Mouse (Mus musculus): ENCODE results near the gene Sh2d1b2.
"Not testable (repeated sequence)": the region's sequence is repeated elsewhere in the genome, so short reads cannot be mapped to it uniquely, and the experiment has no call there.

The Sh2d1b2 gene

GRCm38 (mm10) chr1:170232688-170233087 is at the start of gene Sh2d1b2:
Gene Sh2d1b2, plus strand, starts transcription at chr1:170232749.
- DNase-seq (ENCODE audit: inconsistent ontology term): not testable (repeated sequence)

GRCm38 (mm10) chr1:170185137-170185536 is 47.4 kb upstream of the Sh2d1b2 start:
- no peak for DNase-seq (ENCODE audit: inconsistent ontology term)

GRCm38 (mm10) chr1:170186531-170186930 is 46.0 kb upstream of the Sh2d1b2 start:
- no peak for DNase-seq (ENCODE audit: inconsistent ontology term)

- peak; percentile 34 for DNase-seq (ENCODE audit: inconsistent ontology term)
Measured at GRCm38 (mm10) chr1:170188601-170189000, 43.9 kb upstream of the Sh2d1b2 start.

GRCm38 (mm10) chr1:170190225-170190624 is 42.3 kb upstream of the Sh2d1b2 start:
- DNase-seq (ENCODE audit: inconsistent ontology term): no peak

- DNase-seq (ENCODE audit: inconsistent ontology term): no peak
Measured at GRCm38 (mm10) chr1:170191925-170192324, 40.6 kb upstream of the Sh2d1b2 start.

- DNase-seq (ENCODE audit: inconsistent ontology term): no peak
Measured at GRCm38 (mm10) chr1:170196211-170196610, 36.3 kb upstream of the Sh2d1b2 start.

GRCm38 (mm10) chr1:170200379-170200778 is 32.2 kb upstream of the Sh2d1b2 start:
- DNase-seq (ENCODE audit: inconsistent ontology term): no peak

GRCm38 (mm10) chr1:170206395-170206794 is 26.2 kb upstream of the Sh2d1b2 start:
- DNase-seq (ENCODE audit: inconsistent ontology term): no peak

GRCm38 (mm10) chr1:170213181-170213879 is 19.2 kb upstream of the Sh2d1b2 start:
- DNase-seq (ENCODE audit: inconsistent ontology term): no peak

- DNase-seq (ENCODE audit: inconsistent ontology term): peak; percentile 17
Measured at GRCm38 (mm10) chr1:170214383-170214756, 18.2 kb upstream of the Sh2d1b2 start.

GRCm38 (mm10) chr1:170214757-170215522 is 17.6 kb upstream of the Sh2d1b2 start, which contains the start of gene Uhmk1:
Gene Uhmk1, minus strand, starts transcription at chr1:170215397.
- DNase-seq (ENCODE audit: inconsistent ontology term): peak; percentile 91

- no peak for DNase-seq (ENCODE audit: inconsistent ontology term)
Measured at GRCm38 (mm10) chr1:170215590-170215989, 17.0 kb upstream of the Sh2d1b2 start.

GRCm38 (mm10) chr1:170218091-170218884 is 14.3 kb upstream of the Sh2d1b2 start:
- DNase-seq (ENCODE audit: inconsistent ontology term): no peak

- DNase-seq (ENCODE audit: inconsistent ontology term): no peak
Measured at GRCm38 (mm10) chr1:170220351-170220750, 12.2 kb upstream of the Sh2d1b2 start.

GRCm38 (mm10) chr1:170223276-170223675 is 9.3 kb upstream of the Sh2d1b2 start:
- DNase-seq (ENCODE audit: inconsistent ontology term): no peak

- no peak for DNase-seq (ENCODE audit: inconsistent ontology term)
Measured at GRCm38 (mm10) chr1:170245016-170245415, 12.5 kb downstream of the Sh2d1b2 start.

GRCm38 (mm10) chr1:170254893-170255559 is 22.5 kb downstream of the Sh2d1b2 start:
- no peak for DNase-seq (ENCODE audit: inconsistent ontology term)

GRCm38 (mm10) chr1:170255560-170255910 is 23.0 kb downstream of the Sh2d1b2 start:
- peak; percentile 88 for DNase-seq (ENCODE audit: inconsistent ontology term)

- no peak for DNase-seq (ENCODE audit: inconsistent ontology term)
Measured at GRCm38 (mm10) chr1:170270281-170270680, 37.7 kb downstream of the Sh2d1b2 start.

- DNase-seq (ENCODE audit: inconsistent ontology term): no peak
Measured at GRCm38 (mm10) chr1:170270696-170271095, 38.1 kb downstream of the Sh2d1b2 start.

- DNase-seq (ENCODE audit: inconsistent ontology term): no peak
Measured at GRCm38 (mm10) chr1:170273252-170273651, 40.7 kb downstream of the Sh2d1b2 start.

Measured in Muller cell, postnatal 12 days (primary cell).